Mouse (Mus musculus) liver, embryonic 14.5 days (tissue): ENCODE data around the gene Tmem14a. TPM values are rescaled to one million over a fixed set of nuclear protein-coding genes. Genes with fewer than 3 reads are reported as not detected.

Source experiments
- ATAC-seq: fragments of 200-750 bp; cut with Nextera tagmentation; 2 replicates; pipeline ENCODE4 v1.8.0; 2017; ENCODE audit warnings: moderate number of reproducible peaks, mild to moderate bottlenecking, moderate library complexity; ENCODE audit not compliant: insufficient read depth
- DNase-seq, 3 experiments: peaks; one replicate each; pipeline ENCODE4 v3.0.0-alpha.2; 2012 to 2013; ENCODE audit warnings: low read depth in 3 of 3, low spot score in 3 of 3
- H3K27ac ChIP-seq: fragments of 300-500 bp; sonication (generic); 2 replicates; pipeline ENCODE4 v1.5.1; 2014; ENCODE audit warnings: moderate library complexity, mild to moderate bottlenecking, control low read depth, inconsistent platforms
- H3K27me3 ChIP-seq: fragments of 300-500 bp; sonication (generic); 2 replicates; pipeline ENCODE4 v1.6.1; 2014; ENCODE audit warnings: mild to moderate bottlenecking, low read length, moderate library complexity; ENCODE audit not compliant: control insufficient read depth, insufficient read depth
- H3K36me3 ChIP-seq: fragments of 300-500 bp; sonication (generic); replicated peaks from 2 replicates; pipeline ENCODE4 v1.6.1; 2014; ENCODE audit warnings: low read depth; ENCODE audit not compliant: control insufficient read depth, insufficient read depth
- H3K4me1 ChIP-seq, 2 experiments: fragments of 200-500 bp in 1 of 2; fragments of 300-500 bp in 1 of 2; sonication (generic) in 1 of 2; replicated peaks; 2 replicates each; pipeline ENCODE4 v1.6.1; 2012 to 2014; ENCODE audit warnings: antibody characterized with exemption in 1 of 2, inconsistent platforms in 1 of 2, low read length in 1 of 2; ENCODE audit not compliant: control insufficient read depth in 2 of 2, insufficient read depth in 2 of 2
- H3K4me2 ChIP-seq: fragments of 300-500 bp; sonication (generic); 2 replicates; pipeline ENCODE4 v1.6.1; 2014; ENCODE audit warnings: low read depth, mild to moderate bottlenecking, control low read depth, moderate library complexity
- H3K4me3 ChIP-seq, 2 experiments: fragments of 200-500 bp in 1 of 2; fragments of 300-500 bp in 1 of 2; sonication (generic) in 1 of 2; 2 replicates each; pipeline ENCODE4 v1.5.1; 2012 to 2014; ENCODE audit warnings: low read depth in 2 of 2, low read length in 2 of 2, mild to moderate bottlenecking in 2 of 2, control low read depth in 1 of 2, inconsistent platforms in 1 of 2, moderate library complexity in 1 of 2; ENCODE audit not compliant: insufficient read depth in 1 of 2
- H3K9ac ChIP-seq: fragments of 300-500 bp; sonication (generic); replicated peaks from 2 replicates; pipeline ENCODE4 v1.6.1; 2014; ENCODE audit warnings: mild to moderate bottlenecking, control low read depth, moderate library complexity
- H3K9me3 ChIP-seq: fragments of 300-500 bp; sonication (generic); 2 replicates; pipeline ENCODE4 v1.6.1; 2016; ENCODE audit warnings: low read length, mixed read lengths; ENCODE audit not compliant: control insufficient read depth
- CTCF ChIP-seq: IDR thresholded peaks from 2 replicates; pipeline ENCODE4 v1.5.1; 2016; ENCODE audit warnings: antibody characterized with exemption, low read depth, control low read depth
- EP300 ChIP-seq: IDR thresholded peaks from 2 replicates; pipeline ENCODE4 v1.6.1; 2016; ENCODE audit warnings: antibody characterized with exemption, low read depth
- WGBS: fragments of 180-500 bp; shearing (Covaris S2); extraction: QIAGEN DNeasy Blood & Tissue Kit; methylation state at CpG from one replicate; pipeline ENCODE4 v1.1.7; 2014; ENCODE audit not compliant: insufficient replicate concordance; 5-methylcytosine and 5-hydroxymethylcytosine counted together
- polyA plus RNA-seq, 2 experiments: library from polyadenylated mRNA; depleted of rRNA in 1 of 2; stranded (reverse) in 1 of 2; unstranded in 1 of 2; fragments of >200 nt; fragmentation: Nextera tagmentation in 1 of 2; extraction: Ambion mirVana in 1 of 2; gene quantifications; 2 replicates each; pipeline versions ENCODE4 v1.2.1 to v1.2.3; 2012 to 2014

Tmem14a gene
- polyA plus RNA-seq, 2 experiments: 2.7 to 2.9 TPM

DNA sequence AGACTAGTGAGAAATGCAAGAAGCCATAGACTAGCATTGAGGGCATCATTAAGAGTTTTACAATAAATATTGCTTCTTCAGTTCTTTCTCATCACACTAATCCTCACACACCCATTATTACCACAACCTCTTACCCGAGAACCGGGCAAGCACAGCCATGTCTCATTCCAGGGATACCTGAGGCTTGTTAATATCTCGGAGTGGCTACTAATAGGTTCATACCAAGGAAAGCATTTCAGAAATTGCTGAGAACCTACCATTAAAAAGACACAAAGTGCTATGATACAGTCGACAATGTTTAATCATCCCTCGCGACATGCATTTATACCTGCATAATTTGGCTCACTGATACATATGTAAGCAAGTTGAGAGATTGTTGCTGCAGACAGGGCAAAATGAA lies 17.0 kb downstream of the Tmem14a start:
- Histone ChIP-seq H3K27me3 (no peaks in the 10 kb centered on the region), H3K36me3 (no peaks in the 10 kb centered on the region), H3K4me3 (no peak overlapping the region), H3K27ac (no peak overlapping the region), H3K4me1 (peaks cover 0 to 10% of the 10 kb centered on the region in 2 experiments; a peak in 2 of 4 replicates), H3K9ac (no peak overlapping the region), H3K4me2 (no peak overlapping the region), H3K9me3 (no peaks in the 10 kb centered on the region)
- 73% methylated on average over 6 of the region's 6 CpGs for WGBS
- no peak for ATAC-seq
- no peak for TF ChIP-seq EP300
- TF ChIP-seq CTCF: no peak
- DNase-seq: no peak

DNA sequence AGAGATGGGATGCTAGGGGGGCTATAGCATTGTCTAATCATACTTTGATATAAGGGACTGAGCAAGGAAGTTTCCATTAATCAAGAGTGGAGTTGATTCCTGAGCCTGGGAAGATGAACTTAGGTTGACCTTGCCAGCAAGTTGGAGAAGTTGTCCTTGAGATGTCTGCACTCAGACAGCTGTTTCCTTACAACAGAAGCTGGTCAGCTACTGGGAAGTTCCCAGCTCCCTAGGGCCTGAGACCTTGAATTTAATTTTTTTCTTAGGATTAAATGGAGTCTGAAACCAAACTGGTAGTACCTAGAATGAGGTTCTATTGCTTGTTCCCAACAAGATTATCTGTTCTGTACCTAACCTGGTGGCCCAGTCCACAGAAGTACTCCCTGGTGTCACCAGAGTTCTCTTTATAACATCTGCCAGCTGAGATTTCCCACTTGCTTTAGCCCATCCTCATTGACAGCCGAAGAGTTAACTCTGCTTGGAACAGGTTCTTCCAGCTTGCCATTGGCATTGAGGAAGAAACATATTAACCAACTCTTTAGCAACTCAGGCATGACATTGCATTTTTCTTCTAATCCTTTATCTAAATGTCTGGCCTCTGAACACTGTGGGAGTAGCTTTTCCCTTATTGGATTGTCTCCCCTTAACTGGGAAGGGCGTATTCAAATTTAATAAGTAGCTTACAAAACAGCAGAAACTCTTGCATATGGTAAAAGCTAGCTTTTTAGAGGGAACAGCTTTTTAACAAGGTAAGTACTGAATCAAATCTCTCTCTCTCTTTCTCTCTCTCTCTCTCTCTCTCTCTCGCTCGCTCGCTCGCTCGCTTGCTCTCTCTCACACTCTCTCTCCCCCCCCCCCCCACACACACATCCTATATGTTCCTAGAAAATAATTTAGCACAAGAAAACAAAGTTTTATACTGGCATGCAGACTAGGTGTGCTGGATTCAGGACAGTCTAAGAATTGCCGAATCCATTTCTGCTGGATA lies 21.8 kb downstream of the Tmem14a start, which contains the start of gene Gsta3:
TSS of gene Gsta3 (plus strand) at position 679 of the 988 bp plus-strand sequence.
- Histone ChIP-seq H3K9ac (no peak within 1 kb of the TSS), H3K27me3 (no peaks in the 10 kb centered on the region), H3K9me3 (no peaks in the 10 kb centered on the region), H3K4me3 (peak within 1 kb of the TSS in 1 of 2 experiments; percentile 27; a peak in 1 of 4 replicates), H3K4me2 (peak within 1 kb of the TSS; percentile 38), H3K36me3 (no peaks in the 10 kb centered on the region), H3K27ac (no peak within 1 kb of the TSS), H3K4me1 (peaks cover 0 to 6% of the 10 kb centered on the region in 2 experiments; a peak in 2 of 4 replicates)
- DNase-seq (peak; percentile 20 to 23 (median 20)), ATAC-seq (peak; percentile 45; the same call in 1 of the 2 replicates)
- TF ChIP-seq CTCF: no peak
- TF ChIP-seq EP300: no peak
- WGBS: 72% methylated on average over 8 of the region's 8 CpGs

DNA sequence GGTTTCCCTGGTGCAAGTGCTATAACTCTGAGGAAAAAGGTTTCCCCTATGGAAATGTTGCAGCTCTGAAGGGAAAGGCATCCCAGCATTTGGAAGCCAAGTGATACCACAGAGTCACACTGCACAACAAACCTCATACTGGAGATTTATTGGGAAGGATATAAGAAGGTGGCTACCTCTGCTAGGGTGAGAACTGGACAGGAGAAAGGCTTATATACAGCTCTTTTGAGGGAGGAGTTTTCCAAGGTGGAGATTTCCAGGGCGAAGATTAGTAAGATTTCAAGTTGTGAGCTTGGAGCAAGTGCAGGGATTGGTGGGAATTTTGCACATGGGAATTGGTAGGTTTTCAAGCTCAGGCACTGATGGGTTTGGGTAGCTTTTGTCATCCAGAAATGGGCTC lies 22.7 kb downstream of the Tmem14a start:
- Histone ChIP-seq H3K4me3 (peak overlapping the region in 1 of 2 experiments; percentile 27; a peak in 1 of 4 replicates), H3K9ac (no peak overlapping the region), H3K27me3 (no peaks in the 10 kb centered on the region), H3K9me3 (no peaks in the 10 kb centered on the region), H3K36me3 (no peaks in the 10 kb centered on the region), H3K4me1 (peaks cover 0 to 6% of the 10 kb centered on the region in 2 experiments; a peak in 2 of 4 replicates), H3K4me2 (peak overlapping the region; percentile 38), H3K27ac (no peak overlapping the region)
- ATAC-seq (no peak), DNase-seq (no peak)
- WGBS: 41% methylated on average over 1 of the region's 1 CpGs
- TF ChIP-seq EP300: no peak
- no peak for TF ChIP-seq CTCF

DNA sequence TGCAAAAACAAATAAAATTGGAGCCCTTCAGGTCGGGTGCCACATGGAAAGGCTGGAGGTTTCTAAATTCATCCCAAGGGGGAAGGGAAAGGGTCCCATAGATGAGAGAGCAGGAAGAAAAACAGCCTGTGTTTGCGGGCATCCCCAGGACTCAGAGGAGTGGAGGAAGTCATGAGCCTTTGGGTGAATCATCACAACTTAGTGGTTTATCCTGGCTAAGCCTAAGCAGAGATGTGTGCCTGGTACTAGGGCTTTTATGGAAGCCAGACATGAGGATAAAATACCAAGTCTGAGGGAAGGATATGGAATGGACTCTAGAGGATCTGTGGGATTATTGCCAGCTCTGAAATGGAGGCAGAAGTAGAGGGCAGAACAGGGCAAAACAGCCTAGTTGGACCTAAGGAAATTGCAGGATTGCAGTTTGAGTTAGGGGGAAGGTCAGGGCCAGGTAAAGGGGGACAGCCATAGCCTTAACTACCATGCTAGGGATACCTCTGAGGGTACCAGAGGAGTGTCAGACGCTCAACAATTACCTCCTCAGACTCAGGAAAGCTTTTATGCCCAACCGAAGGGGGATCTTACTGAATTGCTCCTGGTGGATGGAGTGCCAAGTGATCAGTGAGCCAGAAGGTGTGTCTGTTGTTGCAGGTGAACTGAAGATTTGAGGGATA lies 26.1 kb downstream of the Tmem14a start:
- DNase-seq: no peak
- no peaks in the 10 kb centered on the region for H3K27me3 ChIP-seq

DNA sequence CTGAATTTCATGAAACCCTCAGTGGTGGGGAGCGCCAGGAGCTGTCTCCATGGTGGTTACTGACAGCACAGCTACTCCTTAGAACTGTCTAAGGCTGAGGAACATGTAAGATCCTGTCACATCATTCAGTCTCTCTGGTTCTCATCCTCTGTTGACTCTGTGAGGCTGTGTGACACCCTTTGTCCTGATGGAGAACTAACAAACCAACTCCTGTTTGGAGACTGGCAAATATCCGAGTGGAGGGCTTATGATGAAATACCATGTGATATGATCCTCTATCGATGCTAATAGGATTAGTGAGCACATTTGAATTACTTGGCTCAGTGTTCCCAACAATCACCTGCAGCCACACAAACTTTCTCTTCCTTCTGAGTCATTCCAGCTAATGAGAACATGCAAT lies 27.8 kb downstream of the Tmem14a start:
- Histone ChIP-seq H3K4me1 (no peaks in the 10 kb centered on the region), H3K36me3 (no peaks in the 10 kb centered on the region), H3K27me3 (no peaks in the 10 kb centered on the region), H3K4me2 (no peak overlapping the region), H3K9me3 (no peaks in the 10 kb centered on the region), H3K9ac (no peak overlapping the region), H3K4me3 (no peak overlapping the region), H3K27ac (no peak overlapping the region)
- TF ChIP-seq EP300: no peak
- no peak for TF ChIP-seq CTCF
- ATAC-seq (no peak), DNase-seq (no peak)
- 50% methylated on average over 3 of the region's 3 CpGs for WGBS

More for the DNA sequence above, 26.1 kb downstream of the Tmem14a start:
- Histone ChIP-seq H3K9me3 (no peaks in the 10 kb centered on the region), H3K4me3 (no peak overlapping the region), H3K36me3 (no peaks in the 10 kb centered on the region), H3K9ac (no peak overlapping the region), H3K27ac (no peak overlapping the region), H3K4me2 (peak overlapping the region; percentile 4; the same call in 1 of the 2 replicates), H3K4me1 (peaks cover 0 to 6% of the 10 kb centered on the region in 2 experiments; a peak in 2 of 4 replicates)
- no peak for ATAC-seq
- 40% methylated on average over 4 of the region's 4 CpGs for WGBS
- no peak for TF ChIP-seq EP300
- no peak for TF ChIP-seq CTCF
